Mouse (Mus musculus) stomach, embryonic 14.5 days (tissue): Measurements from ENCODE around the gene Csrp1. TPM values are rescaled to one million over a fixed set of nuclear protein-coding genes. Genes with fewer than 3 reads are reported as not detected.

ENCODE experiments used
- ATAC-seq: fragments of 200-750 bp; cut with Nextera tagmentation; 2 replicates; pipeline ENCODE4 v1.8.0; 2017; ENCODE audit warnings: low read depth, moderate TSS enrichment; ENCODE audit not compliant: insufficient number of reproducible peaks, insufficient read depth, low FRiP score
- H3K27ac ChIP-seq: fragments of 300-500 bp; sonication (generic); 2 replicates; pipeline ENCODE4 v1.5.1; 2014; ENCODE audit warnings: mild to moderate bottlenecking, low read length, moderate library complexity, mixed read lengths
- H3K27me3 ChIP-seq: fragments of 300-500 bp; sonication (generic); 2 replicates; pipeline ENCODE4 v1.6.1; 2014; ENCODE audit warnings: low read length, control low read depth, mixed read lengths; ENCODE audit not compliant: control insufficient read depth, insufficient read depth
- H3K36me3 ChIP-seq: fragments of 300-500 bp; sonication (generic); 2 replicates; pipeline ENCODE4 v1.6.1; 2014; ENCODE audit warnings: mild to moderate bottlenecking, control low read depth, low read length, moderate library complexity, mixed read lengths; ENCODE audit not compliant: control insufficient read depth, insufficient read depth
- H3K4me1 ChIP-seq: fragments of 300-500 bp; sonication (generic); 2 replicates; pipeline ENCODE4 v1.6.1; 2014; ENCODE audit warnings: low read length, control low read depth, mixed read lengths; ENCODE audit not compliant: control insufficient read depth, insufficient read depth
- H3K4me2 ChIP-seq: fragments of 300-500 bp; sonication (generic); replicated peaks from 2 replicates; pipeline ENCODE4 v1.6.1; 2014; ENCODE audit warnings: low read depth, low read length, control low read depth
- H3K4me3 ChIP-seq: fragments of 300-500 bp; sonication (generic); 2 replicates; pipeline ENCODE4 v1.5.1; 2014; ENCODE audit warnings: low read depth, low read length, control low read depth
- H3K9ac ChIP-seq: fragments of 300-500 bp; sonication (generic); replicated peaks from 2 replicates; pipeline ENCODE4 v1.6.1; 2014; ENCODE audit warnings: low read depth, mild to moderate bottlenecking, control low read depth, low read length, moderate library complexity, mixed read lengths
- H3K9me3 ChIP-seq: fragments of 300-500 bp; sonication (generic); 2 replicates; pipeline ENCODE4 v1.6.1; 2016; ENCODE audit warnings: low read depth, low read length, control low read depth; ENCODE audit not compliant: control insufficient read depth
- WGBS: fragments of 180-500 bp; shearing (Covaris S2); extraction: QIAGEN DNeasy Blood & Tissue Kit; methylation state at CpG from one replicate; pipeline ENCODE4 v1.1.7; 2014; 5-methylcytosine and 5-hydroxymethylcytosine counted together
- polyA plus RNA-seq: library from polyadenylated mRNA; unstranded; fragments of >200 nt; fragmentation: Nextera tagmentation; extraction: Ambion mirVana; gene quantifications from 2 replicates; pipeline ENCODE4 v1.2.1, GENCODE M21; 2014

The Csrp1 gene
- polyA plus RNA-seq, 1 experiment from 2014 or later, result 232 TPM

DNA sequence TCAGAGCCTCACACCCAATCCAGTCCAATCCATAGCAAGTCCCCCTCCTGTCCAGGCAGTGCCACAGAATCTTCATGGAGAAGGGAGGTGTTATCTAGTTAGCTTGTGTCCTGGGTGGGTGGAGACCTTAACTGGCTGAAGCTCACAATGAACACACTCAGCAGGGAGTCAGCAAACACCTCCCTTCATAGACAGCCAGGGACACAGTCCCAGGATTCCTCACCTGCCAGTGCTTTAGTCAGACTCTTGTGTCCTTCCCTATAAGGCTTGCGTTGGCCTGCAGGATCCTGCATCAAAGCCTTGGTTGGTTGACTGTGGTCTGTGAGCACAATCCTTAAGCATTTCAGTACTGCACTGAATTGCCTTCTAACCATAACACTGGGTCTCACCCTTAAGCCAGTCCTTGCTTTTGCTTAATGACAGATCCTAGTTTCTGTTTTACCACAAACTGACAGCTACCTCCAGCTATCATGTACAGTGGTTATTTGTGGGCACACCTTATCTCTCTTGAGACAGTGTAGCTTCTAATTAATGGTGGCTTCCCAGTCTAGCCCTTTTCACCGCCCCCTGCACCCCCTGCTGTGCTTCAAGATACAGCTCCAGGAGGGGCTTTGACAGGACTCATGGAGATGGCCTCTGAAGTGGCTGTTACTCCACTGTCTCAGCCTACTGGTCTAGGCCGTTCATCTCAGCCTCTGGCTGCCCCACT, 4.8 kb upstream of the Csrp1 start:
- H3K9ac ChIP-seq, result no peak overlapping the region
- no peak overlapping the region for H3K4me2 ChIP-seq
- no peaks in the 10 kb centered on the region for H3K36me3 ChIP-seq
- ATAC-seq, result no peak
- WGBS, result 64% methylated on average over 3 of the region's 3 CpGs
- peaks cover 8% of the 10 kb centered on the region; the same call in 1 of the 2 replicates for H3K4me1 ChIP-seq
- no peaks in the 10 kb centered on the region for H3K9me3 ChIP-seq
- H3K27me3 ChIP-seq, result no peaks in the 10 kb centered on the region
- no peak overlapping the region for H3K4me3 ChIP-seq
- no peak overlapping the region for H3K27ac ChIP-seq

- Histone ChIP-seq H3K36me3 (no peaks in the 10 kb centered on the region), H3K27me3 (no peaks in the 10 kb centered on the region), H3K4me2 (no peak overlapping the region), H3K4me1 (no peaks in the 10 kb centered on the region), H3K9ac (no peak overlapping the region), H3K9me3 (no peaks in the 10 kb centered on the region), H3K27ac (no peak overlapping the region), H3K4me3 (no peak overlapping the region)
- 20% methylated on average over 9 of the region's 9 CpGs for WGBS
- peak; percentile 75 for ATAC-seq
These were observed 375 bp upstream of the Csrp1 start for GRCm38 (mm10) chr1:135719486-135719885.

GRCm38 (mm10) chr1:135723016-135723415, 3.2 kb downstream of the Csrp1 start:
- ATAC-seq, result peak; percentile 60; the same call in 1 of the 2 replicates
- Histone ChIP-seq H3K9me3 (no peaks in the 10 kb centered on the region), H3K4me2 (no peak overlapping the region), H3K4me1 (no peaks in the 10 kb centered on the region), H3K4me3 (no peak overlapping the region), H3K27me3 (no peaks in the 10 kb centered on the region), H3K27ac (no peak overlapping the region), H3K9ac (no peak overlapping the region), H3K36me3 (no peaks in the 10 kb centered on the region)
- WGBS, result 52% methylated on average over 1 of the region's 1 CpGs

DNA sequence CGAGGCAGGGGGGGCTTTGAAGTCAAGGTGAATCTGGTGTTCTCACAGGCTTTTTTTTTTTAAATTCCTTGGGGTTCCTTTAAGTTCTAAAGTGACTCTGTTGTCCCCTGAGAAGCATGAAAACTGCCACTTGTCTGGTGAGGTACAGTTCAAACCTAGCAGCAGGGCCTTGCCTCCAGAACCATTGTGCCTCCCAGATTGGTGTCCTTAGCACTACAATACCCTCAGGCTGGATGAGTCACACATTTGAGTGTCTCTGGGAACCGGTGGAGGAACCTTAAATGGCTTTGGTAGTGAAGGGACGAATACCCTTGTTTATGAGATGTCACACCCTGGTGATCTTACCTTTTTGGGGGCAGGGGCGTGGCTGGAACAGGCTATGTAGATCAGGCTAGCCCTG, 4.3 kb downstream of the Csrp1 start:
- no peak for ATAC-seq
- 66% methylated on average over 4 of the region's 4 CpGs for WGBS
- no peaks in the 10 kb centered on the region for H3K4me1 ChIP-seq

GRCm38 (mm10) chr1:135725324-135725723, 5.5 kb downstream of the Csrp1 start:
- H3K9me3 ChIP-seq, result no peaks in the 10 kb centered on the region
- no peak overlapping the region for H3K27ac ChIP-seq
- no peak for ATAC-seq
- H3K9ac ChIP-seq, result no peak overlapping the region
- no peak overlapping the region for H3K4me2 ChIP-seq
- H3K36me3 ChIP-seq, result no peaks in the 10 kb centered on the region
- WGBS, result 87% methylated on average over 6 of the region's 6 CpGs
- no peak overlapping the region for H3K4me3 ChIP-seq
- H3K4me1 ChIP-seq, result peaks cover 7% of the 10 kb centered on the region; the same call in 1 of the 2 replicates
- H3K27me3 ChIP-seq, result no peaks in the 10 kb centered on the region

More for the DNA sequence above, 4.3 kb downstream of the Csrp1 start:
- Histone ChIP-seq H3K27me3 (no peaks in the 10 kb centered on the region), H3K36me3 (no peaks in the 10 kb centered on the region), H3K4me2 (no peak overlapping the region), H3K4me3 (no peak overlapping the region), H3K9ac (no peak overlapping the region), H3K27ac (no peak overlapping the region), H3K9me3 (no peaks in the 10 kb centered on the region)

DNA sequence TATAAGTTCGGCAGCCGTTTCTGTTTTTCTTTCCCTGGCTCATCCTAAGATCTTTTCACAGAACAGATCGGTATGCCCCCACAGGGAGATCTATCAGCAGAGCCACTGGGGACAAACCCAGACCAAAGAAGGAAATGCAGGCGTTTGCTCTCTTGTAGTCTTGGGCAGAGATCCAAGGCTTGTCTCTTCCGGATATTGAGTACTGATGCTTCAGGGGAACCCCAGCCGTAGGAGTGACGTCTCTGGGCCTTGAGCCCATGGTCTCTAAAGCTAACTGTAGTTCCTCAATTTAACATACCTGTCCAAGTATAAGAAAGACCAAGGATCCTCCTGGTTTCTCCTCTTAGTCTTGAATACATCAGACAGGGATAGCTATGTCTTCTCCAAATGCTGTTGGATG, 6.1 kb downstream of the Csrp1 start:
- 58% methylated on average over 7 of the region's 7 CpGs for WGBS
- no peak for ATAC-seq
- no peak overlapping the region for H3K27ac ChIP-seq
- H3K27me3 ChIP-seq, result no peaks in the 10 kb centered on the region
- no peaks in the 10 kb centered on the region for H3K36me3 ChIP-seq
- H3K4me3 ChIP-seq, result no peak overlapping the region
- H3K9me3 ChIP-seq, result no peaks in the 10 kb centered on the region
- H3K4me2 ChIP-seq, result no peak overlapping the region
- H3K9ac ChIP-seq, result no peak overlapping the region
- peaks cover 13% of the 10 kb centered on the region for H3K4me1 ChIP-seq

DNA sequence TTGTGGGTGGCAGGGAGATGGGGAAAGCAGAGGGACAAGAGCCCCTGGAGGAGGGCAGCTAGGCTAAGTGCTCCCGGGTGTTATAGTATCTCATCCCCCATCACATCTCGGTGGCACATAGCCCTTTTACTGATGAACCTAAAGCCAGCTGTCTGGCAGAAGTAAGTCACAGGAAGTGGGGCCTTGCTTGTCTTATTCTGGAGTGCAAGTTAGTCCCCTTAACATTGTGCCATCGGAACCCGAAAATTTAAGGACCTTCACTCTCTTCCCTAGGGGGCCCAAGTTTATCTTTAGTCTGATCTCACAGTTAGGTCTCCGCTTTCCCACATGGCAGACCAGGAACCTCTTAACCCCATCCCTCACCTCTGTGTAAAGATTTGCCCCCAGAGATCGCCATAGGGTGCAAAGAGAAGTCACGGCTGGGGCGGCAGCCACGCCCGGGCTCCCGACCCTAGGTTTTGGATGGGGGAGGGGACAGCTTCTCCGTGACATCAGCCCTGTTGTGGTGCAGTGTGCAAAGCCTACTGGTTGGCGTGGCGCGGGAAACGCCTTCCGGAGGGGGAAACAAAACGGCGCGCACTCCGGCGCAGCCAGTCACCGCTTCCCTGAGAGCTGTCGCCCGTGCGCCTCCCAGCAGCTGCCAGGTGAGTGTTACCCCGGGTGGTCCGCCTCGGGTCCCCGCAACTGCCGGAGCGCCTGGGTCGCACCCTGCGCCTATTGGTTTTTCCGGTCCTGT, 8.9 kb downstream of the Csrp1 start:
- Histone ChIP-seq H3K4me2 (peak overlapping the region; percentile 80), H3K4me1 (peaks cover 40% of the 10 kb centered on the region), H3K4me3 (peak overlapping the region; percentile 67), H3K27ac (peak overlapping the region; percentile 96), H3K9me3 (no peaks in the 10 kb centered on the region), H3K9ac (peak overlapping the region; percentile 77), H3K36me3 (no peaks in the 10 kb centered on the region), H3K27me3 (no peaks in the 10 kb centered on the region)
- ATAC-seq, result peak; percentile 82
- WGBS, result 1% methylated on average over 35 of the region's 35 CpGs

GRCm38 (mm10) chr1:135729367-135729713, 9.5 kb downstream of the Csrp1 start:
- H3K9ac ChIP-seq, result peak overlapping the region; percentile 77
- 0 out of 2 replicates have a peak, but pooled peaks have one; percentile 14 for ATAC-seq
- H3K4me1 ChIP-seq, result peaks cover 45% of the 10 kb centered on the region
- H3K27me3 ChIP-seq, result no peaks in the 10 kb centered on the region
- under 1% methylated on average over 11 of the region's 11 CpGs for WGBS
- H3K36me3 ChIP-seq, result no peaks in the 10 kb centered on the region
- H3K4me2 ChIP-seq, result peak overlapping the region; percentile 80
- H3K27ac ChIP-seq, result peak overlapping the region; percentile 96
- peak overlapping the region; percentile 67 for H3K4me3 ChIP-seq
- no peaks in the 10 kb centered on the region for H3K9me3 ChIP-seq
